8 mouse cellular contexts compared by ENCODE assay signal in genomic region chr12:102705216-102705871, GRCm38 (mm10). TPM values are rescaled to one million over a fixed set of nuclear protein-coding genes. Genes with fewer than 3 reads are reported as not detected.
DNase-seq lines count a peak whose midpoint lies in the region; ATAC-seq and TF ChIP-seq lines count a peak whose summit lies in the region.

No protein-coding gene starts in this region.

- intact Hi-C loops in heart, postnatal 14 days (cut with DNase I): loop anchor here (2.0 kb wide), 1 partner anchor 127 kb away; no protein-coding TSS in a partner anchor

- H3K27ac ChIP-seq in forebrain, embryonic 14.5 days (ENCODE audit: low read depth, low read length): peak overlapping the region; percentile 80
- H3K27ac ChIP-seq in neural tube, embryonic 14.5 days (ENCODE audit: low read depth, low read length): peak overlapping the region; percentile 93
- peak overlapping the region; percentile 56 for H3K27ac ChIP-seq in testis, adult 2 months (ENCODE audit: control insufficient read depth, insufficient read depth, low read depth, low read length)

- H3K27me3 ChIP-seq in E14TG2a.4 (ENCODE audit: insufficient read depth, low read length): peaks cover 9% of the 10 kb centered on the region; the same call in 1 of the 2 replicates
- H3K27me3 ChIP-seq in forebrain, embryonic 14.5 days (replicated peaks; ENCODE audit: control insufficient read depth, insufficient read depth, low read length): no peaks in the 10 kb centered on the region
- H3K27me3 ChIP-seq in neural tube, embryonic 14.5 days (ENCODE audit: control insufficient read depth, insufficient read depth, low read length): no peaks in the 10 kb centered on the region
- no peaks in the 10 kb centered on the region for H3K27me3 ChIP-seq in testis, adult 2 months (ENCODE audit: control insufficient read depth, insufficient read depth, low read length)

- TF ChIP-seq CTCF in E14TG2a.4 (conservative IDR thresholded peaks at IDR 0.05; ENCODE audit: low read length): peak; percentile 33; the same call in 1 of the 2 replicates
- TF ChIP-seq CTCF in testis, adult 2 months (IDR thresholded peaks at IDR 0.05; ENCODE audit: control insufficient read depth, insufficient read depth, insufficient replicate concordance, low read depth, low read length): peak; percentile 86

- peaks cover 86% of the 10 kb centered on the region for H3K4me1 ChIP-seq in E14TG2a.4 (replicated peaks; ENCODE audit: low read depth, low read length)
- H3K4me1 ChIP-seq in forebrain, embryonic 14.5 days (ENCODE audit: control insufficient read depth, insufficient read depth, low read length): peaks cover 26% of the 10 kb centered on the region
- peaks cover 18% of the 10 kb centered on the region for H3K4me1 ChIP-seq in neural tube, embryonic 14.5 days (ENCODE audit: control insufficient read depth, insufficient read depth, low read length)
- peaks cover 35% of the 10 kb centered on the region for H3K4me1 ChIP-seq in testis, adult 2 months (ENCODE audit: control insufficient read depth, insufficient read depth, low read length)

- H3K36me3 ChIP-seq in E14TG2a.4 (ENCODE audit: insufficient read depth, low read length): peaks cover 9% of the 10 kb centered on the region; the same call in 1 of the 2 replicates
- H3K36me3 ChIP-seq in forebrain, embryonic 14.5 days (ENCODE audit: control insufficient read depth, insufficient read depth, low read length): no peaks in the 10 kb centered on the region
- no peaks in the 10 kb centered on the region for H3K36me3 ChIP-seq in neural tube, embryonic 14.5 days (ENCODE audit: control insufficient read depth, insufficient read depth, low read length)
- no peaks in the 10 kb centered on the region for H3K36me3 ChIP-seq in testis, adult 2 months (ENCODE audit: control insufficient read depth, insufficient read depth, low read length)

- DNase-seq in forebrain, embryonic 14.5 days (ENCODE audit: low spot score): peak; percentile 90
- peak; percentile 92 to 93 for DNase-seq in heart, postnatal 14 days
- peak; percentile 84 to 92 for DNase-seq in layer of hippocampus, adult 18-20 months (ENCODE audit: low spot score in 2 of 2)
- DNase-seq in lung, adult 18-20 months: peak; percentile 84 to 89

- WGBS in forebrain, embryonic 14.5 days: 2% methylated on average over 45 of the region's 45 CpGs
- WGBS in neural tube, embryonic 14.5 days: 1% methylated on average over 38 of the region's 45 CpGs

- H3K9me3 ChIP-seq in E14TG2a.4 (ENCODE audit: low read length): no peaks in the 10 kb centered on the region
- H3K9me3 ChIP-seq in forebrain, embryonic 14.5 days (replicated peaks; ENCODE audit: control insufficient read depth, low read length): no peaks in the 10 kb centered on the region
- no peaks in the 10 kb centered on the region for H3K9me3 ChIP-seq in neural tube, embryonic 14.5 days (ENCODE audit: control insufficient read depth, low read length)

- H3K4me3 ChIP-seq in E14TG2a.4 (replicated peaks; ENCODE audit: low read length): peak overlapping the region; percentile 90
- peak overlapping the region; percentile 70 for H3K4me3 ChIP-seq in forebrain, embryonic 14.5 days (ENCODE audit: low read depth, low read length)
- peak overlapping the region; percentile 58 for H3K4me3 ChIP-seq in neural tube, embryonic 14.5 days (ENCODE audit: low read depth, low read length)
- peak overlapping the region; percentile 85 for H3K4me3 ChIP-seq in testis, adult 2 months (ENCODE audit: control insufficient read depth, low read depth, low read length)

- ATAC-seq in cerebellum, adult (ENCODE audit: insufficient number of reproducible peaks, low FRiP score, low TSS enrichment): peak; percentile 56
- ATAC-seq in forebrain, embryonic 14.5 days: peak; percentile 72
- peak; percentile 86 for ATAC-seq in neural tube, embryonic 14.5 days (ENCODE audit: low read depth)

- H3K9ac ChIP-seq in forebrain, embryonic 14.5 days (ENCODE audit: low read length): peak overlapping the region; percentile 79
- H3K9ac ChIP-seq in neural tube, embryonic 14.5 days (replicated peaks; ENCODE audit: low read depth, low read length): peak overlapping the region; percentile 78

- peak overlapping the region; percentile 79 for H3K4me2 ChIP-seq in forebrain, embryonic 14.5 days (ENCODE audit: low read length)
- peak overlapping the region; percentile 71 for H3K4me2 ChIP-seq in neural tube, embryonic 14.5 days (ENCODE audit: low read depth, low read length)

- no peak for TF ChIP-seq POLR2A in testis, adult 2 months (IDR thresholded peaks at IDR 0.05; ENCODE audit: control insufficient read depth, low read depth, low read length)

RNA-seq across cellular contexts. Expression of gene Itpk1, which starts 0.6 kb away (rescaled TPM):
- polyA plus RNA-seq in forebrain, embryonic 14.5 days (2014; fragmentation: Nextera tagmentation; extraction: Ambion mirVana): 47.1 and 57.5 TPM in 2 replicates
- 10 to 100 TPM; 10.7 to 13.0 TPM for total RNA-seq in heart, postnatal 14 days (2021)
- total RNA-seq in layer of hippocampus, adult 18-20 months (2021): 10 to 100 TPM; 69.2 to 70.5 TPM
- 34.8 and 40.6 TPM in 2 replicates for polyA plus RNA-seq in neural tube, embryonic 14.5 days (2014; fragmentation: Nextera tagmentation; extraction: Ambion mirVana)
- polyA plus RNA-seq in testis, adult 2 months (2012; rRNA removed): 32.3 and 35.2 TPM in 2 replicates

RNA-seq across cellular contexts. Expression of gene Moap1, which starts 38.1 kb away (rescaled TPM):
- polyA plus RNA-seq in forebrain, embryonic 14.5 days (2014; fragmentation: Nextera tagmentation; extraction: Ambion mirVana): 47.0 and 59.8 TPM in 2 replicates
- total RNA-seq in heart, postnatal 14 days (2021): 1 to 10 TPM; 6.3 to 6.6 TPM
- total RNA-seq in layer of hippocampus, adult 18-20 months (2021): 10 to 100 TPM; 23.5 to 26.6 TPM
- 68.8 and 81.1 TPM in 2 replicates for polyA plus RNA-seq in neural tube, embryonic 14.5 days (2014; fragmentation: Nextera tagmentation; extraction: Ambion mirVana)
- polyA plus RNA-seq in testis, adult 2 months (2012; rRNA removed): 7.9 and 8.8 TPM in 2 replicates

RNA-seq across cellular contexts. Expression of gene Tmem251, which starts 38.2 kb away (rescaled TPM):
- polyA plus RNA-seq in forebrain, embryonic 14.5 days (2014; fragmentation: Nextera tagmentation; extraction: Ambion mirVana): 12.3 and 14.2 TPM in 2 replicates
- 1 to 10 TPM; 3.9 to 5.4 TPM for total RNA-seq in heart, postnatal 14 days (2021)
- total RNA-seq in layer of hippocampus, adult 18-20 months (2021): 1 to 10 TPM; 4.9 to 5.1 TPM
- 12.4 and 12.6 TPM in 2 replicates for polyA plus RNA-seq in neural tube, embryonic 14.5 days (2014; fragmentation: Nextera tagmentation; extraction: Ambion mirVana)
- polyA plus RNA-seq in testis, adult 2 months (2012; rRNA removed): 0.90 and 1.1 TPM in 2 replicates

RNA-seq across cellular contexts. Expression of gene Gm28051, which starts 52.2 kb away (rescaled TPM):
- not detected in 2 replicates for polyA plus RNA-seq in forebrain, embryonic 14.5 days (2014; fragmentation: Nextera tagmentation; extraction: Ambion mirVana)
- not detected for total RNA-seq in heart, postnatal 14 days (2021)
- total RNA-seq in layer of hippocampus, adult 18-20 months (2021): not detected
- polyA plus RNA-seq in neural tube, embryonic 14.5 days (2014; fragmentation: Nextera tagmentation; extraction: Ambion mirVana): not detected in 2 replicates
- polyA plus RNA-seq in testis, adult 2 months (2012; rRNA removed): 3.6 and 4.5 TPM in 2 replicates

RNA-seq across cellular contexts. Expression of gene Gon7, which starts 52.3 kb away (rescaled TPM):
- polyA plus RNA-seq in forebrain, embryonic 14.5 days (2014; fragmentation: Nextera tagmentation; extraction: Ambion mirVana): 30.6 and 36.6 TPM in 2 replicates
- total RNA-seq in heart, postnatal 14 days (2021): 10 to 100 TPM in 1 of 2 experiments, 1 to 10 TPM in 1; 9.3 to 10.6 TPM
- 10 to 100 TPM; 14.2 to 14.6 TPM for total RNA-seq in layer of hippocampus, adult 18-20 months (2021)
- 46.9 and 54.2 TPM in 2 replicates for polyA plus RNA-seq in neural tube, embryonic 14.5 days (2014; fragmentation: Nextera tagmentation; extraction: Ambion mirVana)
- 11.0 and 11.2 TPM in 2 replicates for polyA plus RNA-seq in testis, adult 2 months (2012; rRNA removed)

Comparison
In these comparisons a context has a peak if more than half of its experiments do, and no peak if none do; other contexts are left out.
1. Peak in every context shown above with its lines: DNase-seq, ATAC-seq, H3K4me3 ChIP-seq and H3K27ac ChIP-seq.